Mouse (Mus musculus) lung, postnatal 0 days (tissue): ENCODE results near the gene Cacna2d3.

ENCODE experiments used
- CTCF ChIP-seq: IDR thresholded peaks from 2 replicates; pipeline ENCODE4 v1.5.1; 2016; ENCODE audit warnings: antibody characterized with exemption, mild to moderate bottlenecking
- EP300 ChIP-seq: IDR thresholded peaks from 2 replicates; pipeline ENCODE4 v1.6.1; 2016; ENCODE audit warnings: antibody characterized with exemption, mild to moderate bottlenecking, control low read depth

DNA sequence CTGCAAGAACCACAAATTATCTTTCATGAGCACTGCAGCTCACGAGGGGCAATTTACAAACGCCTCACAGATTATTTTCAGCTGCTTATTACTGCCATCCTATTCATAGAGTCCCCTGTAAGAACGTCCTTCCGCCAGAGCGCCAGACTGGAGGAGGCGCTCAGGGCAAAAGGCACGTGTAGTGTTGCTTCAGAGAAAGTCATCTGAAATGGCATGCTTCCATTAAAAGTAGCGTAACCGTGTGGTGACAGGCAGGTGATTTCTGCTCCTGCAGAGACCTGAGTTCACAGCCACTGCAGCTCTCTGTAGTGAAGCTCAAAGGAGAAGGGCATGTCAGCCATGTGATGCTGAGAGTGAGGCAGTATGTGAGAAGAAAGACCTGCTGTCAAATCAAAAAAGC is 691.1 kb downstream of the Cacna2d3 start:
- no peak for TF ChIP-seq CTCF
- no peak for TF ChIP-seq EP300
